Mouse (Mus musculus): ENCODE results near the gene Naxe. TPM values are rescaled to one million over a fixed set of nuclear protein-coding genes. Genes with fewer than 3 reads are reported as not detected.

Gene Naxe
- polyA plus RNA-seq, 2 experiments, result 25.0 to 59.6 TPM

- H3K27ac ChIP-seq, result no peak within 1 kb of the TSS
- H3K4me3 ChIP-seq (ENCODE audit: insufficient read depth in 1 of 2, low read depth in 2 of 2, low read length in 2 of 2), result peak within 1 kb of the TSS; percentile 75 to 95
- no peaks in the 10 kb centered on the region; the same call in 1 of the 2 replicates for H3K36me3 ChIP-seq (replicated peaks; ENCODE audit: control insufficient read depth, insufficient read depth, low read depth)
- H3K9ac ChIP-seq (replicated peaks), result peak within 1 kb of the TSS; percentile 69
- peaks cover 2% of the 10 kb centered on the region; the same call in 1 of the 2 replicates for H3K27me3 ChIP-seq (ENCODE audit: control insufficient read depth, insufficient read depth, low read length)
- H3K9me3 ChIP-seq (ENCODE audit: control insufficient read depth, low read length), result no peaks in the 10 kb centered on the region
- 7% methylated on average over 36 of the region's 36 CpGs for WGBS (ENCODE audit: insufficient replicate concordance)
- H3K4me2 ChIP-seq (ENCODE audit: low read depth), result peak within 1 kb of the TSS; percentile 83
- peak; percentile 88 for ATAC-seq (ENCODE audit: insufficient read depth)
- TF ChIP-seq CTCF (IDR thresholded peaks at IDR 0.05; ENCODE audit: low read depth) (no peak), EP300 (IDR thresholded peaks at IDR 0.05; ENCODE audit: low read depth) (peak; percentile 19; the same call in 1 of the 2 replicates)
- H3K4me1 ChIP-seq (replicated peaks; ENCODE audit: control insufficient read depth in 2 of 2, insufficient read depth in 2 of 2, low read length in 1 of 2), result peaks cover 4 to 7% of the 10 kb centered on the region in 2 experiments
- peak; percentile 88 to 92 (median 89) for DNase-seq (ENCODE audit: low read depth in 3 of 3, low spot score in 3 of 3)
Measured at GRCm38 (mm10) chr3:88042661-88043421, 15.5 kb downstream of the Naxe start, which contains the start of gene Gpatch4. TSS of gene Gpatch4 (plus strand) at chr3:88043108.

- TF ChIP-seq CTCF (IDR thresholded peaks at IDR 0.05; ENCODE audit: low read depth) (no peak), EP300 (IDR thresholded peaks at IDR 0.05; ENCODE audit: low read depth) (no peak)
- ATAC-seq (ENCODE audit: insufficient read depth) (no peak), DNase-seq (ENCODE audit: low read depth in 3 of 3, low spot score in 3 of 3) (no peak)
- H3K4me2 ChIP-seq (ENCODE audit: low read depth), result no peak overlapping the region
- no peaks in the 10 kb centered on the region for H3K36me3 ChIP-seq (replicated peaks; ENCODE audit: control insufficient read depth, insufficient read depth, low read depth)
- H3K9me3 ChIP-seq (ENCODE audit: control insufficient read depth, low read length), result no peaks in the 10 kb centered on the region
- H3K9ac ChIP-seq (replicated peaks), result no peak overlapping the region
- H3K27me3 ChIP-seq (ENCODE audit: control insufficient read depth, insufficient read depth, low read length), result peaks cover 9% of the 10 kb centered on the region
- H3K27ac ChIP-seq, result no peak overlapping the region
- H3K4me1 ChIP-seq (replicated peaks; ENCODE audit: control insufficient read depth in 2 of 2, insufficient read depth in 2 of 2, low read length in 1 of 2), result no peaks in the 10 kb centered on the region
- H3K4me3 ChIP-seq (ENCODE audit: insufficient read depth in 1 of 2, low read depth in 2 of 2, low read length in 2 of 2), result no peak overlapping the region
- WGBS (ENCODE audit: insufficient replicate concordance), result 35% methylated on average over 1 of the region's 1 CpGs
Measured at GRCm38 (mm10) chr3:88035561-88036293, 22.6 kb downstream of the Naxe start.

GRCm38 (mm10) chr3:88033506-88033905 lies 24.8 kb downstream of the Naxe start:
- DNase-seq (ENCODE audit: low read depth in 3 of 3, low spot score in 3 of 3) (no peak), ATAC-seq (ENCODE audit: insufficient read depth) (no peak)
- Histone ChIP-seq H3K9me3 (ENCODE audit: control insufficient read depth, low read length) (no peaks in the 10 kb centered on the region), H3K4me1 (replicated peaks; ENCODE audit: control insufficient read depth in 2 of 2, insufficient read depth in 2 of 2, low read length in 1 of 2) (no peaks in the 10 kb centered on the region), H3K4me2 (ENCODE audit: low read depth) (no peak overlapping the region), H3K27me3 (ENCODE audit: control insufficient read depth, insufficient read depth, low read length) (peaks cover 10% of the 10 kb centered on the region), H3K4me3 (ENCODE audit: insufficient read depth in 1 of 2, low read depth in 2 of 2, low read length in 2 of 2) (no peak overlapping the region), H3K27ac (no peak overlapping the region), H3K36me3 (replicated peaks; ENCODE audit: control insufficient read depth, insufficient read depth, low read depth) (no peaks in the 10 kb centered on the region), H3K9ac (replicated peaks) (no peak overlapping the region)
- no peak for TF ChIP-seq CTCF (IDR thresholded peaks at IDR 0.05; ENCODE audit: low read depth)
- TF ChIP-seq EP300 (IDR thresholded peaks at IDR 0.05; ENCODE audit: low read depth), result no peak
- WGBS (ENCODE audit: insufficient replicate concordance), result 38% methylated on average over 5 of the region's 5 CpGs

GRCm38 (mm10) chr3:88030608-88031395 lies 27.5 kb downstream of the Naxe start:
- no peaks in the 10 kb centered on the region for H3K4me1 ChIP-seq (replicated peaks; ENCODE audit: control insufficient read depth in 2 of 2, insufficient read depth in 2 of 2, low read length in 1 of 2)
- no peak for DNase-seq (ENCODE audit: low read depth in 3 of 3, low spot score in 3 of 3)
- H3K9ac ChIP-seq (replicated peaks), result no peak overlapping the region
- no peaks in the 10 kb centered on the region for H3K36me3 ChIP-seq (replicated peaks; ENCODE audit: control insufficient read depth, insufficient read depth, low read depth)
- peaks cover 12% of the 10 kb centered on the region for H3K27me3 ChIP-seq (ENCODE audit: control insufficient read depth, insufficient read depth, low read length)
- no peaks in the 10 kb centered on the region; the same call in 1 of the 2 replicates for H3K9me3 ChIP-seq (ENCODE audit: control insufficient read depth, low read length)
- no peak for TF ChIP-seq EP300 (IDR thresholded peaks at IDR 0.05; ENCODE audit: low read depth)
- H3K4me2 ChIP-seq (ENCODE audit: low read depth), result no peak overlapping the region
- no peak overlapping the region for H3K4me3 ChIP-seq (ENCODE audit: insufficient read depth in 1 of 2, low read depth in 2 of 2, low read length in 2 of 2)
- ATAC-seq (ENCODE audit: insufficient read depth), result no peak
- no peak overlapping the region for H3K27ac ChIP-seq
- WGBS (ENCODE audit: insufficient replicate concordance), result 15% methylated on average over 19 of the region's 19 CpGs

Data from liver, embryonic 14.5 days (tissue).